Mouse (Mus musculus): ENCODE measurements around the gene Lhpp.

DNA sequence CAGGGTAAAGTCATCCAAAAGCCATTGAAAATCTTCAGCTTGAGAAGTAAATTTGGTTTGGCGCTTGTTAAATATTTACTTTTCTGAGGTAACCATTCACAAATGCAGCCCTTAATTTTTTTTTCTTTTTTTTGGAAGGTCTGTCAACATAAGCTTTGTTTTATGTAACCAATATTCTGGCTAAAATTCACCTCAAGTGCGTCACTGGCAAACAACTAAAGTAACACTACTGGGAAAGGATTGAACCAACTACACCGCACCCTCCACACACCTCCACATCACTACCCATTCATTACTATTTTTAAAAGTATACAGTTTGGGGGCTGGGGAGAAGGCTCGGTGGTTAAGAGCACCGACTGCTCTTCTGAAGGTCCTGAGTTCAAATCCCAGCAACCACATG, 35.8 kb upstream of the Lhpp start:
- TF ChIP-seq POLR2A (IDR thresholded peaks at IDR 0.05; ENCODE audit: low read depth, low read length) = no peak
- TF ChIP-seq CTCF (IDR thresholded peaks at IDR 0.05; ENCODE audit: borderline replicate concordance, insufficient read depth, low read length) = no peak
